Mouse (Mus musculus) gastrocnemius, postnatal 25 days (tissue): ENCODE results near the gene Plekhg3. TPM values are rescaled to one million over a fixed set of nuclear protein-coding genes. Genes with fewer than 3 reads are reported as not detected.

Experiments used
- DNase-seq: peaks from one replicate; pipeline ENCODE4 v3.0.0; 2022
- total RNA-seq, 2 experiments: library from RNA; stranded (reverse); gene quantifications; 1 replicate in 1 of 2; 2 replicates in 1 of 2; pipeline ENCODE4 v1.2.3; 2021

Gene Plekhg3
- total RNA-seq, 2 experiments from 2014 or later = 6.1 to 7.6 TPM

- no peak for DNase-seq
Observed at GRCm38 (mm10) chr12:76583454-76583853, 52.8 kb downstream of the Plekhg3 start.

GRCm38 (mm10) chr12:76585028-76585427 is 54.3 kb downstream of the Plekhg3 start:
- no peak for DNase-seq

- no peak for DNase-seq
Observed at GRCm38 (mm10) chr12:76587357-76587756, 56.7 kb downstream of the Plekhg3 start.

GRCm38 (mm10) chr12:76589531-76589930 is 58.8 kb downstream of the Plekhg3 start:
- no peak for DNase-seq

GRCm38 (mm10) chr12:76591037-76591436 is 60.3 kb downstream of the Plekhg3 start:
- no peak for DNase-seq

- DNase-seq = no peak
Observed at GRCm38 (mm10) chr12:76592213-76592612, 61.5 kb downstream of the Plekhg3 start.

GRCm38 (mm10) chr12:76593254-76593653 is 62.6 kb downstream of the Plekhg3 start:
- DNase-seq = no peak

GRCm38 (mm10) chr12:76593839-76594322 is 63.2 kb downstream of the Plekhg3 start:
- DNase-seq = peak; percentile 81

GRCm38 (mm10) chr12:76594556-76594955 is 63.9 kb downstream of the Plekhg3 start:
- DNase-seq = no peak

- no peak for DNase-seq
Observed at GRCm38 (mm10) chr12:76595830-76596229, 65.1 kb downstream of the Plekhg3 start.

GRCm38 (mm10) chr12:76596292-76597023 is 65.8 kb downstream of the Plekhg3 start:
- peak; percentile 59 for DNase-seq

GRCm38 (mm10) chr12:76597577-76598100 is 66.9 kb downstream of the Plekhg3 start:
- no peak for DNase-seq

GRCm38 (mm10) chr12:76598196-76598928 is 67.7 kb downstream of the Plekhg3 start:
- no peak for DNase-seq

GRCm38 (mm10) chr12:76603779-76604178 is 73.1 kb downstream of the Plekhg3 start:
- DNase-seq = no peak

- no peak for DNase-seq
Observed at GRCm38 (mm10) chr12:76604546-76604945, 73.9 kb downstream of the Plekhg3 start.

- DNase-seq = no peak
Observed at GRCm38 (mm10) chr12:76605837-76606236, 75.1 kb downstream of the Plekhg3 start.

GRCm38 (mm10) chr12:76608241-76608640 is 77.5 kb downstream of the Plekhg3 start:
- DNase-seq = no peak

GRCm38 (mm10) chr12:76608997-76609565 is 78.4 kb downstream of the Plekhg3 start:
- DNase-seq = no peak

GRCm38 (mm10) chr12:76612621-76613020 is 81.9 kb downstream of the Plekhg3 start:
- no peak for DNase-seq

GRCm38 (mm10) chr12:76614868-76615579 is 84.3 kb downstream of the Plekhg3 start:
- no peak for DNase-seq

- no peak for DNase-seq
Observed at GRCm38 (mm10) chr12:76615580-76615937, 84.9 kb downstream of the Plekhg3 start.

- no peak for DNase-seq
Observed at GRCm38 (mm10) chr12:76618175-76618574, 87.5 kb downstream of the Plekhg3 start.
